Mouse (Mus musculus) heart, postnatal 10 days (tissue): ENCODE results near the gene Lrrc8e. TPM values are rescaled to one million over a fixed set of nuclear protein-coding genes. Genes with fewer than 3 reads are reported as not detected.

Experiments
- DNase-seq, 2 experiments: peaks; one replicate each; pipeline ENCODE4 v3.0.0; 2021
- intact Hi-C: fragments of 180-260 bp; cut with DNase I; formaldehyde crosslinking; loops from one replicate; pipeline ENCODE4 v1.15.1; 2025
- total RNA-seq, 2 experiments: library from RNA; stranded (reverse); gene quantifications; 2 replicates each; pipeline ENCODE4 v1.2.3; 2021

Gene Lrrc8e
- total RNA-seq: under 1 TPM; 0.12 to 0.42 TPM

GRCm38 (mm10) chr8:4226739-4227347 lies at the start of gene Lrrc8e:
Gene Lrrc8e (plus strand): TSS chr8:4226827.
- intact Hi-C loops: no loop called here
- no peak for DNase-seq

GRCm38 (mm10) chr8:4183409-4183808 lies 43.2 kb upstream of the Lrrc8e start:
- DNase-seq: no peak
- intact Hi-C loops: no loop called here

GRCm38 (mm10) chr8:4186151-4186550 lies 40.5 kb upstream of the Lrrc8e start:
- DNase-seq: no peak
- intact Hi-C loops: no loop called here

- DNase-seq: no peak
- intact Hi-C loops: no loop called here
These were observed 38.0 kb upstream of the Lrrc8e start for GRCm38 (mm10) chr8:4188605-4189004.

GRCm38 (mm10) chr8:4189031-4189722 lies 37.5 kb upstream of the Lrrc8e start:
- no peak for DNase-seq
- intact Hi-C loops: no loop called here

- intact Hi-C loops: loop anchor here (5.0 kb wide), 2 partner anchors 130 to 180 kb away; no protein-coding TSS in a partner anchor
- no peak for DNase-seq
These were observed 34.3 kb upstream of the Lrrc8e start for GRCm38 (mm10) chr8:4192305-4192704.

- intact Hi-C loops: loop anchor here (5.0 kb wide), 2 partner anchors 129 to 179 kb away; no protein-coding TSS in a partner anchor
- DNase-seq: peak; percentile 87 to 92
These were observed 33.6 kb upstream of the Lrrc8e start for GRCm38 (mm10) chr8:4192807-4193587.

- DNase-seq: no peak
- intact Hi-C loops: loop anchor here (5.0 kb wide), 2 partner anchors 129 to 179 kb away; no protein-coding TSS in a partner anchor
These were observed 33.1 kb upstream of the Lrrc8e start for GRCm38 (mm10) chr8:4193588-4193894.

GRCm38 (mm10) chr8:4201321-4201720 lies 25.3 kb upstream of the Lrrc8e start:
- DNase-seq: no peak
- intact Hi-C loops: no loop called here

- DNase-seq: no peak
- intact Hi-C loops: no loop called here
These were observed 21.1 kb upstream of the Lrrc8e start for GRCm38 (mm10) chr8:4205246-4206123.

- intact Hi-C loops: no loop called here
- no peak for DNase-seq
These were observed 20.2 kb upstream of the Lrrc8e start for GRCm38 (mm10) chr8:4206182-4207015.

- intact Hi-C loops: no loop called here
- DNase-seq: no peak
These were observed 19.6 kb upstream of the Lrrc8e start for GRCm38 (mm10) chr8:4207016-4207350.

- DNase-seq: no peak
- intact Hi-C loops: no loop called here
These were observed 15.5 kb upstream of the Lrrc8e start for GRCm38 (mm10) chr8:4211097-4211496.

- no peak for DNase-seq
- intact Hi-C loops: no loop called here
These were observed 13.8 kb upstream of the Lrrc8e start for GRCm38 (mm10) chr8:4212809-4213209.

- intact Hi-C loops: no loop called here
- peak; percentile 42 to 57 for DNase-seq
These were observed 13.2 kb upstream of the Lrrc8e start for GRCm38 (mm10) chr8:4213210-4214005.

GRCm38 (mm10) chr8:4214006-4214980 lies 12.3 kb upstream of the Lrrc8e start:
- intact Hi-C loops: no loop called here
- DNase-seq: peak; percentile 39 to 49

- intact Hi-C loops: no loop called here
- DNase-seq: no peak
These were observed 10.3 kb upstream of the Lrrc8e start for GRCm38 (mm10) chr8:4216296-4216695.
